Comparison of ENCODE assay signal across 8 mouse cellular contexts in the genomic region with DNA sequence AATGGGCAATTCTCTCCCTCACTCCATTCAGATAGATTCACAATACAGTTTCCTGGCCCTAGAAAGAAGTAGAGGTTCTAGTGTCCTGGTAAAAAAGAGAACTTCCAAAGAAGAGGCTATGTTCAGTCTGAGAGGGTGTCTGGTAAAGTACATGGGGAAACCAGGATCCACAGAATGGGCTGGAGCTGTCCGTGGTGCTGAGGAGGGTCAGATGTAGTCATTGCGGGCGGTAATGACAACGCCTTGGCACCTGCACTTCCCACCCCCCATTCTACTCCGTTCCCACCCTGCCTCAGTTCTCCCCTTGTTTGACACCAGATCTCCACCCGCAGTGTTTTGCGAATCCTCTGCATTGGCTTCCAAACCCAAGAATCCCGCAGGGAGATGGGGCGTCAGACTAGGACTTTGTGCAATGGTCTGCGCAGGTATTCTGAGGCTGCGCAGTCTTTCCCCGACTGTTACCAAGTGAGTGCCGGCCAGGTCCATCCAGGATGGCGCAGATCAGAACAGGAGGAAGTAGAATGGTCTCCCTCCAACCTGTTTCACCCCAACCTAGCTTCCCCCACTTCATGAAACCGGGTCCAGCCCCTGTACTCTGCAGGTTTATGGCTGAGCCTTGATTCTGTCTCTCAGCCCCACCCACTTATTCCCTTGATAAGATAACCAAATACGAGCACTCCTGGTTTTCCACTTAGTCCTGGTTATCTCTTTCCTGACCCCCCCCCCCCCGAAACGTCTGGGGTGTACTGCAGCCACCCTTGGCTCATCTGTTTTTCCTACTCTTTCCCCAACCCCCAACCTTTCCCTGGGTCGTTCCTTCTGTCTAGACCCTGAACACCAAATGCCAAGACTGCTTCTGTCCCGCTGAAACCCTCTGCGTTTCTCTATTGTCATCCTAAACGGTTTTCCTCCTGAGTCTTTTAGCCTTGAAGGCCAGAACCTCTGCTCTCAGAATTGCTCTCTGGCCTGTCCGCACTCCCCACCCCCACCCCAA. TPM values are rescaled to one million over a fixed set of nuclear protein-coding genes. Genes with fewer than 3 reads are reported as not detected.
DNase-seq lines count a peak whose midpoint lies in the region; ATAC-seq and TF ChIP-seq lines count a peak whose summit lies in the region.
"Had no signal": no experiment of that assay in that cellular context is flagged by ENCODE, and none has a peak within 500 bp of the region (broad histone marks: within the 10 kb centered on the region; RNA-seq: fewer than 3 reads in every experiment).

No protein-coding gene starts in this region.

- H3K4me1 ChIP-seq in lung, embryonic 14.5 days (ENCODE audit: insufficient read depth), result no peaks in the 10 kb centered on the region
- H3K4me1 ChIP-seq in forebrain, embryonic 10.5 days, result peaks cover 8% of the 10 kb centered on the region
- no peaks in the 10 kb centered on the region for H3K4me1 ChIP-seq in limb, embryonic 14.5 days (ENCODE audit: control insufficient read depth, insufficient read depth, low read length)
- H3K4me1 ChIP-seq in olfactory bulb, adult 2 months (ENCODE audit: control insufficient read depth, insufficient read depth, low read length), result peaks cover 9% of the 10 kb centered on the region

- H3K4me3 ChIP-seq in lung, embryonic 14.5 days (ENCODE audit: low read depth, low read length), result no peak overlapping the region
- H3K4me3 ChIP-seq in forebrain, embryonic 10.5 days, result peak overlapping the region; percentile 27; the same call in 1 of the 2 replicates
- no peak overlapping the region for H3K4me3 ChIP-seq in limb, embryonic 14.5 days (replicated peaks; ENCODE audit: low read length)
- peak overlapping the region; percentile 42 for H3K4me3 ChIP-seq in olfactory bulb, adult 2 months (ENCODE audit: insufficient read depth, low read depth, low read length)

- peak; percentile 88 for DNase-seq in lung, embryonic 14.5 days
- DNase-seq in lung, adult 18-20 months, result no peak
- peak; percentile 72 for DNase-seq in brain, adult 2 months (ENCODE audit: low read depth, low spot score)
- DNase-seq in forebrain, embryonic 10.5 days (ENCODE audit: extremely low spot score, low spot score), result peak; percentile 55
- DNase-seq in limb, embryonic 14.5 days (ENCODE audit: low spot score), result peak; percentile 79
- DNase-seq in layer of hippocampus, adult 9-10 months (ENCODE audit: low spot score), result no peak

- no peak overlapping the region for H3K27ac ChIP-seq in lung, embryonic 14.5 days (ENCODE audit: low read depth)
- no peak overlapping the region for H3K27ac ChIP-seq in forebrain, embryonic 10.5 days
- H3K27ac ChIP-seq in limb, embryonic 14.5 days (replicated peaks; ENCODE audit: low read depth, low read length), result no peak overlapping the region
- H3K27ac ChIP-seq in olfactory bulb, adult 2 months (ENCODE audit: insufficient read depth, low read depth, low read length), result no peak overlapping the region

- no peak for TF ChIP-seq POLR2A in limb, embryonic 14.5 days (IDR thresholded peaks at IDR 0.05; ENCODE audit: borderline replicate concordance, extremely low read depth, insufficient read depth, insufficient read length)
- TF ChIP-seq POLR2A in olfactory bulb, adult 2 months (IDR thresholded peaks at IDR 0.05; ENCODE audit: insufficient read depth, low read depth, low read length), result no peak

- H3K27me3 ChIP-seq in lung, embryonic 14.5 days (ENCODE audit: insufficient read depth, low read length), result peaks cover 13% of the 10 kb centered on the region
- peaks cover 30% of the 10 kb centered on the region for H3K27me3 ChIP-seq in forebrain, embryonic 10.5 days (ENCODE audit: poor library complexity, severe bottlenecking)
- H3K27me3 ChIP-seq in limb, embryonic 14.5 days (ENCODE audit: control insufficient read depth, insufficient read depth, low read length), result peaks cover 21% of the 10 kb centered on the region

- TF ChIP-seq CTCF in lung, embryonic 14.5 days (IDR thresholded peaks at IDR 0.05; ENCODE audit: low read depth), result no peak
- no peak for TF ChIP-seq CTCF in olfactory bulb, adult 2 months (IDR thresholded peaks at IDR 0.05; ENCODE audit: insufficient read depth, low read depth, low read length)

- H3K9me3 ChIP-seq in lung, embryonic 14.5 days (ENCODE audit: low read depth, low read length), result no peaks in the 10 kb centered on the region
- H3K9me3 ChIP-seq in forebrain, embryonic 10.5 days, result peaks cover 14% of the 10 kb centered on the region
- no peaks in the 10 kb centered on the region for H3K9me3 ChIP-seq in limb, embryonic 14.5 days (ENCODE audit: control insufficient read depth, low read length)

- no peaks in the 10 kb centered on the region for H3K36me3 ChIP-seq in lung, embryonic 14.5 days (ENCODE audit: insufficient read depth)
- no peaks in the 10 kb centered on the region for H3K36me3 ChIP-seq in forebrain, embryonic 10.5 days (replicated peaks)
- no peaks in the 10 kb centered on the region for H3K36me3 ChIP-seq in limb, embryonic 14.5 days (ENCODE audit: control insufficient read depth, insufficient read depth, low read length)

- H3K4me2 ChIP-seq in lung, embryonic 14.5 days, result no peak overlapping the region
- no peak overlapping the region for H3K4me2 ChIP-seq in limb, embryonic 14.5 days (replicated peaks; ENCODE audit: low read depth, low read length, severe bottlenecking)

- no peak overlapping the region for H3K9ac ChIP-seq in lung, embryonic 14.5 days
- H3K9ac ChIP-seq in limb, embryonic 14.5 days (ENCODE audit: low read depth, low read length, severe bottlenecking), result no peak overlapping the region

- WGBS in lung, embryonic 14.5 days, result 8% methylated on average over 23 of the region's 23 CpGs
- 5% methylated on average over 23 of the region's 23 CpGs for WGBS in forebrain, embryonic 10.5 days
- 6% methylated on average over 23 of the region's 23 CpGs for WGBS in limb, embryonic 14.5 days
- WGBS in olfactory bulb, adult 2 months, result 3% methylated on average over 23 of the region's 23 CpGs

- ATAC-seq in lung, embryonic 14.5 days (ENCODE audit: insufficient read depth), result no peak
- ATAC-seq in limb, embryonic 14.5 days (ENCODE audit: low FRiP score, low read depth), result no peak

RNA-seq across cellular contexts. Expression of a gene that starts 0.7 kb away (rescaled TPM):
- polyA plus RNA-seq in lung, embryonic 14.5 days (2014; fragmentation: Nextera tagmentation; extraction: Ambion mirVana), result not detected in 2 replicates
- polyA plus RNA-seq in forebrain, embryonic 10.5 days (2016; fragmentation: Nextera tagmentation; extraction: Ambion mirVana), result 2.6 and 3.4 TPM in 2 replicates
- 0.16 TPM in 1 of 2 replicates, not detected in the other for polyA plus RNA-seq in limb, embryonic 14.5 days (2012; rRNA removed)
- not detected in 2 replicates for polyA plus RNA-seq in limb, embryonic 14.5 days (2014; fragmentation: Nextera tagmentation; extraction: Ambion mirVana)
- polyA plus RNA-seq in olfactory bulb, adult 2 months (2012; ENCODE audit: insufficient read depth, insufficient read length, low replicate concordance, missing spikeins), result not detected in 2 replicates
- polyA plus RNA-seq: gonadal fat pad, adult 2 months had no signal

RNA-seq across cellular contexts. Expression of a gene that starts 13.2 kb away (rescaled TPM):
- polyA plus RNA-seq in lung, embryonic 14.5 days (2014; fragmentation: Nextera tagmentation; extraction: Ambion mirVana), result 0.21 and 0.37 TPM in 2 replicates
- polyA plus RNA-seq in forebrain, embryonic 10.5 days (2016; fragmentation: Nextera tagmentation; extraction: Ambion mirVana), result 1.5 and 1.6 TPM in 2 replicates
- polyA plus RNA-seq in limb, embryonic 14.5 days (2012; rRNA removed), result 0.42 and 0.54 TPM in 2 replicates
- 0.12 and 0.44 TPM in 2 replicates for polyA plus RNA-seq in limb, embryonic 14.5 days (2014; fragmentation: Nextera tagmentation; extraction: Ambion mirVana)
- not detected in 2 replicates for polyA plus RNA-seq in olfactory bulb, adult 2 months (2012; ENCODE audit: insufficient read depth, insufficient read length, low replicate concordance, missing spikeins)

RNA-seq across cellular contexts. Expression of a gene that starts 40.3 kb away (rescaled TPM):
- 110 and 113 TPM in 2 replicates for polyA plus RNA-seq in lung, embryonic 14.5 days (2014; fragmentation: Nextera tagmentation; extraction: Ambion mirVana)
- 124 and 126 TPM in 2 replicates for polyA plus RNA-seq in forebrain, embryonic 10.5 days (2016; fragmentation: Nextera tagmentation; extraction: Ambion mirVana)
- 126 and 142 TPM in 2 replicates for polyA plus RNA-seq in limb, embryonic 14.5 days (2012; rRNA removed)
- 112 and 115 TPM in 2 replicates for polyA plus RNA-seq in limb, embryonic 14.5 days (2014; fragmentation: Nextera tagmentation; extraction: Ambion mirVana)
- not detected in 2 replicates for polyA plus RNA-seq in olfactory bulb, adult 2 months (2012; ENCODE audit: insufficient read depth, insufficient read length, low replicate concordance, missing spikeins)

RNA-seq across cellular contexts. Expression of a gene that starts 41.3 kb away (rescaled TPM):
- 14.1 and 16.9 TPM in 2 replicates for polyA plus RNA-seq in lung, embryonic 14.5 days (2014; fragmentation: Nextera tagmentation; extraction: Ambion mirVana)
- polyA plus RNA-seq in forebrain, embryonic 10.5 days (2016; fragmentation: Nextera tagmentation; extraction: Ambion mirVana), result 28.0 and 28.6 TPM in 2 replicates
- 41.9 and 44.9 TPM in 2 replicates for polyA plus RNA-seq in limb, embryonic 14.5 days (2012; rRNA removed)
- polyA plus RNA-seq in limb, embryonic 14.5 days (2014; fragmentation: Nextera tagmentation; extraction: Ambion mirVana), result 20.4 and 22.4 TPM in 2 replicates
- not detected in 2 replicates for polyA plus RNA-seq in olfactory bulb, adult 2 months (2012; ENCODE audit: insufficient read depth, insufficient read length, low replicate concordance, missing spikeins)

RNA-seq across cellular contexts. Expression of a gene that starts 45.6 kb away (rescaled TPM):
- polyA plus RNA-seq in lung, embryonic 14.5 days (2014; fragmentation: Nextera tagmentation; extraction: Ambion mirVana), result not detected in 2 replicates
- not detected in 2 replicates for polyA plus RNA-seq in forebrain, embryonic 10.5 days (2016; fragmentation: Nextera tagmentation; extraction: Ambion mirVana)
- polyA plus RNA-seq in limb, embryonic 14.5 days (2012; rRNA removed), result not detected in 2 replicates
- not detected in 2 replicates for polyA plus RNA-seq in limb, embryonic 14.5 days (2014; fragmentation: Nextera tagmentation; extraction: Ambion mirVana)
- polyA plus RNA-seq in olfactory bulb, adult 2 months (2012; ENCODE audit: insufficient read depth, insufficient read length, low replicate concordance, missing spikeins), result not detected in 2 replicates
- polyA plus RNA-seq: gonadal fat pad, adult 2 months had no signal

Comparison
In these comparisons a context has a peak if more than half of its experiments do, and no peak if none do; other contexts are left out.
1. DNase-seq: peak in lung, embryonic 14.5 days (single experiment), brain, adult 2 months (single experiment), forebrain, embryonic 10.5 days (single experiment) and limb, embryonic 14.5 days (single experiment); none in lung, adult 18-20 months (0 of 2) and layer of hippocampus, adult 9-10 months (single experiment).
2. H3K4me3 ChIP-seq: peak in forebrain, embryonic 10.5 days (single experiment) and olfactory bulb, adult 2 months (single experiment); none in lung, embryonic 14.5 days (single experiment) and limb, embryonic 14.5 days (single experiment).
3. RNA of a gene that starts 13.2 kb away (polyA plus RNA-seq): not detected in olfactory bulb, adult 2 months; 1.5 to 1.6 TPM in forebrain, embryonic 10.5 days, 0.12 to 0.54 TPM in limb, embryonic 14.5 days and 0.21 to 0.37 TPM in lung, embryonic 14.5 days; every median in the first group is over 10 times any median in the second.